Mouse (Mus musculus) heart, embryonic 13.5 days (tissue): ENCODE data around the gene Sbk1. TPM values are rescaled to one million over a fixed set of nuclear protein-coding genes. Genes with fewer than 3 reads are reported as not detected.

Experiments
- ATAC-seq: fragments of 200-750 bp; cut with Nextera tagmentation; 2 replicates; pipeline ENCODE4 v1.8.0; 2017; ENCODE audit warnings: moderate TSS enrichment; ENCODE audit not compliant: insufficient number of reproducible peaks, low FRiP score, low TSS enrichment; ENCODE audit errors: extremely low read depth
- H3K27ac ChIP-seq: fragments of 300-500 bp; sonication (generic); replicated peaks from 2 replicates; pipeline ENCODE4 v1.5.1; 2015; ENCODE audit warnings: moderate library complexity, mild to moderate bottlenecking, inconsistent platforms
- H3K27me3 ChIP-seq: fragments of 300-500 bp; sonication (generic); replicated peaks from 2 replicates; pipeline ENCODE4 v1.6.1; 2015; ENCODE audit warnings: mild to moderate bottlenecking, inconsistent platforms
- H3K36me3 ChIP-seq: fragments of 300-500 bp; sonication (generic); 2 replicates; pipeline ENCODE4 v1.6.1; 2015; ENCODE audit warnings: mild to moderate bottlenecking, inconsistent platforms
- H3K4me1 ChIP-seq: fragments of 300-500 bp; sonication (generic); 2 replicates; pipeline ENCODE4 v1.6.1; 2015; ENCODE audit warnings: inconsistent platforms
- H3K4me2 ChIP-seq: fragments of 300-500 bp; sonication (generic); 2 replicates; pipeline ENCODE4 v1.6.1; 2015; ENCODE audit warnings: inconsistent platforms, mild to moderate bottlenecking, moderate library complexity
- H3K4me3 ChIP-seq: fragments of 300-500 bp; sonication (generic); 2 replicates; pipeline ENCODE4 v1.5.1; 2015; ENCODE audit warnings: moderate library complexity, mild to moderate bottlenecking, inconsistent platforms
- H3K9ac ChIP-seq: fragments of 300-500 bp; sonication (generic); 2 replicates; pipeline ENCODE4 v1.6.1; 2015; ENCODE audit warnings: inconsistent platforms, mild to moderate bottlenecking, moderate library complexity
- H3K9me3 ChIP-seq: fragments of 300-500 bp; sonication (generic); 2 replicates; pipeline ENCODE4 v1.6.1; 2016; ENCODE audit warnings: inconsistent platforms
- WGBS: fragments of 180-500 bp; shearing (Covaris S2); methylation state at CpG from one replicate; pipeline ENCODE4 v1.1.7; 2015; ENCODE audit warnings: mixed read lengths; 5-methylcytosine and 5-hydroxymethylcytosine counted together
- polyA plus RNA-seq: library from polyadenylated mRNA; unstranded; fragments of >200 nt; fragmentation: Nextera tagmentation; extraction: Ambion mirVana; gene quantifications from 2 replicates; pipeline ENCODE4 v1.2.1, GENCODE M21; 2015

The Sbk1 gene
- polyA plus RNA-seq, 1 experiment from 2014 or later = 12.7 TPM

DNA sequence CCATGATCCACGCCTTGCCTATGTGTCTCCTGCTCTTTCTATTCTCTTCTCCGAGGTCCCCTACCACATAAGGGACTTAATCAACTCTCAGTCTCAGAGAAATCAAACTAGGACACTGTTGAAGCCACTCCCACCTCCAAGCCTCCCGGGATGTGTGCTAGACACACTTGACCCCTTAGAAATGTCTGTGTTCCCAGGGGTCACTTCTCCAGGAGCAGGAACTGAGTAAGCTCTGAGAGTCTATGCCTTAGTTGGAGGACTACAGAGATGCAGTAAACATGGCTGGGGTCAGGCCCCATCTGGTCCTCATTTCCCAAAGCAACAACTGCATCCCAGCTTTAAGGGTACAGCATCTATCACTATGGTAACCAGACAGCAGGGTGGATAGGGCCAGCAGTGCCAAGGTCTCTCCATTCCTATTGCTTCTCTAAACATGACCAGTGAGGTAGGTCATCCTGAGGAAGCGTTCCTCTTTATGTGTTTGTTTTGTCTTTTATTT is 6.0 kb upstream of the Sbk1 start:
- no peaks in the 10 kb centered on the region for H3K36me3 ChIP-seq
- 0 out of 2 replicates have a peak overlapping the region, but pooled peaks have one; percentile 0 for H3K4me2 ChIP-seq
- H3K4me3 ChIP-seq = no peak overlapping the region
- peaks cover 26% of the 10 kb centered on the region for H3K4me1 ChIP-seq
- H3K9me3 ChIP-seq = no peaks in the 10 kb centered on the region
- H3K27me3 ChIP-seq = peaks cover 19% of the 10 kb centered on the region; the same call in 1 of the 2 replicates
- 60% methylated on average over 4 of the region's 4 CpGs for WGBS
- H3K27ac ChIP-seq = no peak overlapping the region
- H3K9ac ChIP-seq = no peak overlapping the region
- ATAC-seq = no peak

DNA sequence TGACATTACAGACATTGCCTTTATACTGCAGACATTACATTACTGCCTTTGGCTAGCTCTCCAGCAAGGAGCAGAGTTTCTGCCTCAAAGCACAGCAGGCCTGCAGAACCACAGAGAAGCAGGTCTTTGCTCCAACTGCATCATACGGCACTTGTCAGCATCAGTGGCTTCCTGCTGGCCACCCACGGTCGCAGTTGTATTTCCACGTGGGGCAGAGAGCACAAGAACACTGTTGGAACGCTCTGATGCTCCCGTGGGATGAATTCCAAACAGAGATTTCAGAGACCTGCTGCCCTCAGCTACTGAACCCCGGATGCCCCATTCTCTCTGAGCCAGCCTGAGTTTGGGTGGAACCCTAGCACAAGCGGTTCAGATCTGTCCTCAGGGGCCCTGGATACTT is 4.8 kb upstream of the Sbk1 start:
- no peak overlapping the region for H3K27ac ChIP-seq
- no peak overlapping the region for H3K4me2 ChIP-seq
- H3K27me3 ChIP-seq = peaks cover 19% of the 10 kb centered on the region; the same call in 1 of the 2 replicates
- no peak overlapping the region for H3K9ac ChIP-seq
- no peak overlapping the region for H3K4me3 ChIP-seq
- WGBS = 56% methylated on average over 8 of the region's 8 CpGs
- H3K4me1 ChIP-seq = peaks cover 21% of the 10 kb centered on the region
- no peaks in the 10 kb centered on the region for H3K9me3 ChIP-seq
- ATAC-seq = no peak
- no peaks in the 10 kb centered on the region for H3K36me3 ChIP-seq

DNA sequence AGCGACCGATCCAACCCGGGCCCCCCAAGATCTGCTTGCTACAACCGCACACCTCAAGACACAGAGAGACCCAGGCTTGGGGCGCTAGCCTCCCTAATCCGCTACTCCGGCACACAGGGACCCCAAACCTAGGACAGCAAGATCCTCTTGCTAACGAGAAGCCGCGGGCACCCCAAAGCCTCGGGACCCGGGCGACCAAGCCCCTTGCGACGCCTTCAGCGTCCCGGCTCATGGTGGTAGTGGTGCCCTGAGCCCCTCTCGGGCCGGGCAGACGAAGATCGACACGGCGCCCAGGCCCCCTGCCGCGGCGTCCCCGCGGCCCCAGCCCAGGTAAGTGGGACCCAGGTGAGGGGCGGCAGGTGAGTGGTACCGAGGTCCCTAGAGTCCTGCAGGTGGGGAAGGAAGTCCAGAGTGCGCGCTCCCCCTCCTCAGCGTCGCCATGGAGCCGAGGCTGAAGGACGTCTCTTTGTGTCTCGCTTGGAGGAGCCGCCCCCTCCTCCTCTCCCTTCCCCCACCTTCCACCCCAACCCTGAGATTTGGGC is 422 bp downstream of the Sbk1 start:
- under 1% methylated on average over 36 of the region's 38 CpGs for WGBS
- peak overlapping the region; percentile 87 for H3K27ac ChIP-seq
- H3K36me3 ChIP-seq = peaks cover 17% of the 10 kb centered on the region
- H3K4me3 ChIP-seq = peak overlapping the region; percentile 90
- peak overlapping the region; percentile 96 for H3K9ac ChIP-seq
- H3K9me3 ChIP-seq = no peaks in the 10 kb centered on the region
- no peak for ATAC-seq
- peaks cover 19% of the 10 kb centered on the region; the same call in 1 of the 2 replicates for H3K27me3 ChIP-seq
- H3K4me1 ChIP-seq = peaks cover 33% of the 10 kb centered on the region
- H3K4me2 ChIP-seq = peak overlapping the region; percentile 98

DNA sequence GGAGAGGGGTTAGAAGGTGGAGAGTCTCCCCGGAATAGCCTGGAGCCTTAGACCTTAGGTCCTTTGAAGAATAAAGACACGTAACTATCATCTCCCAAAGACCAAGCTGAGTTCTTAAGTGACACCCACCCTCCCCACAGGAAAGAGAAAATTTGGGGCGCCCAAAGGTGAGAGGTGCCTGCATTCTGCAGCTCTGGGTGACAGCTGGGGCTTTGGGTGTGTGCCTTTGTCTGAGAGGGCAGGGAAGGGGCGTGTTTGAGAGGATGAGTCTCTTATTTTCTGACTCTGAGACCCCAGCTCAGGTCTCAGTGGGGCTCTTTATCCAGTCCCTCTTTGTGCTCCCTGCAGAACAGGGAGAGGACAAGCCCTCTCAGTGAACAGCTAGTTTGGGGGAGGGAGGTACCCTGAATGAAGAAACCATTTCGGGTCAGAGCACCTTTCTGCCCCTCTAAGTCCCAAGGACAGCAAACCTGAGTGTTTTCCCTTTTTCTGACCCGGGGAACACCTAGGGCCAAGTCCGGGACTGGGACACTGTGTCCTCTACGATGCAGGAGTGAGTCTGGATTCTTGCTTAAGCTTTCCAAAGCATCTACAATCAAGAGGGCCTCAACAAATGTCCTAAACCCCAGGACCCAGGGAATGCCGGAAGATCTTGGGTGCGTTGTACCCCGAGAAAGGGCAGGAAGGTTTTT is 1.1 kb downstream of the Sbk1 start:
- peak overlapping the region; percentile 98 for H3K4me2 ChIP-seq
- peaks cover 16% of the 10 kb centered on the region; the same call in 1 of the 2 replicates for H3K27me3 ChIP-seq
- H3K36me3 ChIP-seq = peaks cover 17% of the 10 kb centered on the region
- peaks cover 33% of the 10 kb centered on the region for H3K4me1 ChIP-seq
- H3K4me3 ChIP-seq = peak overlapping the region; percentile 90
- 22% methylated on average over 11 of the region's 11 CpGs for WGBS
- H3K9ac ChIP-seq = peak overlapping the region; percentile 96
- no peaks in the 10 kb centered on the region for H3K9me3 ChIP-seq
- no peak overlapping the region; the same call in 1 of the 2 replicates for H3K27ac ChIP-seq
- ATAC-seq = no peak

DNA sequence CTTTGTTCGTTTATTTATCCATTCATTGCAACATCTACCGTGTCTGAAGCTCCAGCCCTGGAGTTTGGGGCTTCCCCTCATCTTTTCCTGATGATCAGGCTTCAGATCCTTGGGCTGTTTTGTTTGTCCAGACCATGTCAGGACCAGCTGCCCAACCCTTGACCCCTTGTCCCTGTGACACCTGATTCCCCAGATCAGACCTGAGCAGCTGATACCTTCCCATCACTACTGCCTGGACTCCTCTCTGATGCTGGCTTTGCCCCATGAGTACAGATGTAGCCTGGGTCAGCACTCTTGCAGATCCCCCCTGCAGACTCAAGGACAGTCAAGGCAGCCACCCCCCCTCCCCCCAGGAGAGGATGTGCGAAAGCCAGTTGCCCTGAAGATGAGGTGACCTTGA is 1.7 kb downstream of the Sbk1 start:
- Histone ChIP-seq H3K36me3 (peaks cover 17% of the 10 kb centered on the region), H3K9ac (peak overlapping the region; percentile 96), H3K9me3 (no peaks in the 10 kb centered on the region), H3K27me3 (peaks cover 11% of the 10 kb centered on the region; the same call in 1 of the 2 replicates), H3K4me2 (peak overlapping the region; percentile 98), H3K4me1 (peaks cover 33% of the 10 kb centered on the region), H3K4me3 (peak overlapping the region; percentile 90), H3K27ac (no peak overlapping the region)
- WGBS = 31% methylated on average over 3 of the region's 3 CpGs
- no peak for ATAC-seq

DNA sequence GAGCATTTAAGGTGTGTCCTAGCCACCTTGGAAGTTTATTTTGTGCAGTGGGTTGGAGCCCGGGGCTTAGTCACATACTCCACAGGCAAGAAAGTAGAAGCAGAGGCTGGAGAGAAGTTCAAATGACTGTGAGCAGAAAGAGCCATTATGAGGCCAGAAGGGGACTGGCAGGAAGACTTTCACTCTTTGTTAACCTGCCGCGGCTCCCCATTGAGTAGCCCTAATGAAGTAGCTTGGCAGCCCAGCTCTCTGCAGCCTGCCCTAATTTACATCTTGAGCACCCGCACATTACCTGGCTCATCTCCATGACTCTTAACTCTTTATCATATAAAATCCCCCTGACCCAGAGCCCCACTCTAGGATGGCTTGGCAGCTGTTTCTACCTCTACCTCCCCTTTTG is 2.2 kb downstream of the Sbk1 start:
- peak overlapping the region; percentile 98 for H3K4me2 ChIP-seq
- H3K9ac ChIP-seq = peak overlapping the region; percentile 96
- H3K4me3 ChIP-seq = peak overlapping the region; percentile 90
- no peak for ATAC-seq
- 39% methylated on average over 4 of the region's 4 CpGs for WGBS
- no peak overlapping the region for H3K27ac ChIP-seq
- H3K9me3 ChIP-seq = no peaks in the 10 kb centered on the region
- H3K36me3 ChIP-seq = peaks cover 17% of the 10 kb centered on the region
- peaks cover 7% of the 10 kb centered on the region; the same call in 1 of the 2 replicates for H3K27me3 ChIP-seq
- H3K4me1 ChIP-seq = peaks cover 37% of the 10 kb centered on the region

DNA sequence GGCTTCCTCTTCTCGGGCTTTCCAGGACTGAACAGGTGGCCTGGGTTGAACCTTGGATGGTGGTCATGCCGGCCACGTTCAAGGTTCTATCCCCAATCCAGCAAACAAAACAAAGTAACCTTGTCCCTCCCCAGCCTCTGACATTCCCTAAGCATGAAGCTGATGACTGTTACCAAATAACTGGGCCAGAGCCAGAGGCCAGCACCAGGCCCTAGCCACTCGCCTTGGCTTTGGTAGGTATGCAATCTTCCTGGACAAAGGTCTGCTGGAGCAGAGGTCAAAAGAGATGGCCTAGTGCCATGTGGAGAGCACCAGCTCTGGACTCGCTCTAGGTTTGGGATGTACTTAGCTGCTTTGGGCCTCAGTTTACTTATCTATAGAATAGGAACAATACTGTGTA is 3.3 kb downstream of the Sbk1 start:
- Histone ChIP-seq H3K4me2 (no peak overlapping the region), H3K4me3 (no peak overlapping the region), H3K9ac (no peak overlapping the region), H3K36me3 (peaks cover 17% of the 10 kb centered on the region), H3K9me3 (no peaks in the 10 kb centered on the region), H3K4me1 (peaks cover 47% of the 10 kb centered on the region), H3K27me3 (no peaks in the 10 kb centered on the region), H3K27ac (no peak overlapping the region)
- ATAC-seq = no peak
- WGBS = 77% methylated on average over 5 of the region's 5 CpGs

DNA sequence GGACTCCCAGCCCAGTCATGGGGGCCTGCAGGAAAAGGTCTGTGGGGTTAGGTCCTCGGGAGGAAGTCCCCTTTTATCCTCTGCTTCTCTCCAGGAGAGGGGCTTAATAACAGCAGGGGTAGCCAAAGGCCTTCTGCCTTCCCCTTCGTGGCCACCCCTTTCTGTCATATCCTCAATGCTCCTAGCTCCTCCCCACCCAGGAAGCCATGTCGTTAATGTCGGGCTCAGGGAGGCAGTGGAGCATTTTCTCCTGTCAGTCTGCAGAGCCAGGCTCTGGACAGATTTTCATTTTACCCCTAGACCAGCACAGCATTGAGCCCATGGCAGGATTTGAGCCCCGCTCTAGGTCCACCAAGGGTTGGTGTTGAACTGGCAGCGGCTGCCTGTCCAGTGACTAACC is 3.9 kb downstream of the Sbk1 start:
- Histone ChIP-seq H3K4me2 (no peak overlapping the region), H3K4me3 (no peak overlapping the region), H3K9me3 (no peaks in the 10 kb centered on the region), H3K27ac (no peak overlapping the region), H3K4me1 (peaks cover 45% of the 10 kb centered on the region), H3K27me3 (no peaks in the 10 kb centered on the region), H3K9ac (no peak overlapping the region), H3K36me3 (peaks cover 19% of the 10 kb centered on the region)
- 53% methylated on average over 6 of the region's 6 CpGs for WGBS
- ATAC-seq = no peak

DNA sequence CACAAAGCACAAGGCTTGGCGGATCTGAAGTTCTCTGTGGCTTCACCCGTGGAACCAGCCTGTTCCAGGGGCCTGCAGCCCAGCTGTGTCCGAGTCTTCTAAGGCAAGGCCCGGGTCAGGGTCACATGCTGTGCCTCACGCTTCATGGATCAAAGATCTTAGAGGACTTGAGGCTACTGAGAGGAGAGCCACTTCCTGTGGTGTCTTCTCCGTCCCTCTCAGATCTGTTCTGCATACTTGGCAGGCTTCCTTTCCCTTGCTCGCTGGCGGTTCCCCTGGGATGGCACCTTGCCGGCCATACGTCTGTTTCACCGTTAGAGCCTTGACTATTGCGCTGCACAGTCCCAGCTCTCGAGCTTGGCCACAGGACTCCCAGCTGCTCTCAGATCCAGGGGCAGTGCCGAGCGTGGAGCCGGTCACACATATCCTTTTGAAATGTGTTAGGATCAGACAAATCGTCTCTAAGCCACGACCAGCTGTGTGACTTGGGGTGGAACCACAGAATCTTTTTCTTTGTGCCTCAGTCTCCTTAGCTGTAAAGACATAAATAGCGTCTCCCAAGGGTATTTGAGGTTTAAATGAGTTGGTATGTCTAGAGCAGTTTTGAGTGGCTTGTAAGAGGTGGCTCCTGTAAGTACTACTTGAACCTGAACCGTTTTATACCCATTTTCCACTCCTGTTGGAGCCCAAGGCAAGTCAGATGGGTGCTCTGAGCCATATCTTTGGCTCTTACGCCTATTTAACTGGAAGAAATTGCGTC is 5.3 kb downstream of the Sbk1 start:
- no peaks in the 10 kb centered on the region for H3K27me3 ChIP-seq

DNA sequence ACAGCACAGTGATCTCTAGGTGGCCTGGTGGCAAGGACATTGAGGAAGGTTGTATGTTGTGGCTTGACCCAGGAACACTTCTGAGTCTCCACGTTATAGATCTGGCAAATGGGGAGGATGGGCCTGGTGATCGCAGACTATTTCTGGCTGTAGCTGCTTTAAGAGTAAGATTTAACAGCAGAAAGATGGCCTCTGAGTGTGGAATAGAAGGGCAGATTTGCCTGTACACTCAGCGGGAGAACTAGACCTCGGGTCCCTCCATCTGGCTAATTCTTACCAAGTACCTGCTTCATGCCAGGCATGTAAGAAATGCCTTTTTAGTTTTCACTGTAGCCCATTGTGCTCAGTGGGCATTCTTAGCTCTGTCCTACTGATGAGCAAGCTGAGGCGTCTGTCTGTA is 6.4 kb downstream of the Sbk1 start:
- H3K36me3 ChIP-seq = peaks cover 32% of the 10 kb centered on the region
- ATAC-seq = no peak
- H3K4me2 ChIP-seq = no peak overlapping the region
- 75% methylated on average over 5 of the region's 5 CpGs for WGBS
- H3K4me3 ChIP-seq = no peak overlapping the region
- H3K27me3 ChIP-seq = no peaks in the 10 kb centered on the region
- no peaks in the 10 kb centered on the region for H3K9me3 ChIP-seq
- H3K9ac ChIP-seq = no peak overlapping the region
- H3K4me1 ChIP-seq = peaks cover 31% of the 10 kb centered on the region
- H3K27ac ChIP-seq = no peak overlapping the region

More for the DNA sequence above, 5.3 kb downstream of the Sbk1 start:
- ATAC-seq = no peak
- Histone ChIP-seq H3K4me3 (no peak overlapping the region), H3K4me2 (no peak overlapping the region), H3K9ac (no peak overlapping the region), H3K4me1 (peaks cover 40% of the 10 kb centered on the region), H3K9me3 (no peaks in the 10 kb centered on the region), H3K27ac (no peak overlapping the region), H3K36me3 (peaks cover 28% of the 10 kb centered on the region)
- 70% methylated on average over 22 of the region's 22 CpGs for WGBS

DNA sequence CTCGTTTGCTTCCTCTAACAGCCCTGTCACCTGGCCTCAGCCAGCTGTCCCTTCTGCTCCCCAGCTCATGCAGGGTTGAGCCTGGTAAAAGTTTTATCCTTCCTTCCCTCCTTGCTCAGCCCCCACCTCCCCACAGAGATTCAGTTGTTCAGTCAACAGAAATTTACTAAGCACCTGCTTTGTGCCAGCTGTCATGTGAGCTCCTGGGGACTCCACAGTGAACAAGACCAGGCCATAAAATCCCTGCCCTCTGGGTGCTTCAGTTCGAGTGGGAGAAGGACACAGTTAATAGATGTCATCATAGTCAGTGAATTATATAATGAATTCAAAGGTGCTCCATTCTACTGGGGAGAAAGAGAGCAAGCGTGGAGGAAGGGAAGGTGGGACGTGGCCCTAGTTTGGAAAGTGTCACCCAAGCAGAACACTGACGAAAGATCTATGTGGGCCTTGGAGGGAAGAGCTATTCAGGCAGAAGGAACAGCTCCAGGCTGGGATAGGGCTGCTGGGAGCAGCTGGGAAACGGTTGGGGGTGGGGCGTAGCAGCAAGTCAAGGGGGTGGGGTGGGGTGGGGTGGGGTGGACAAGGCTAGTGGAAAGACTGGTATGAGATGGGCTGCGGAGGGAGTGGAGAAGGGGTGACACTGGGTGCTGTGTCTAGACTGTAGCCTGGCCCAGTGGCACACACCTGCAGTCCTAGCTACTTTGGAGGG is 7.5 kb downstream of the Sbk1 start:
- H3K9me3 ChIP-seq = no peaks in the 10 kb centered on the region
- WGBS = 79% methylated on average over 8 of the region's 8 CpGs
- peaks cover 32% of the 10 kb centered on the region for H3K36me3 ChIP-seq
- 0 out of 2 replicates have a peak overlapping the region, but pooled peaks have one; percentile 33 for H3K27ac ChIP-seq
- no peaks in the 10 kb centered on the region for H3K27me3 ChIP-seq
- H3K4me1 ChIP-seq = peaks cover 30% of the 10 kb centered on the region
- no peak overlapping the region for H3K4me2 ChIP-seq
- H3K4me3 ChIP-seq = no peak overlapping the region
- no peak for ATAC-seq
- no peak overlapping the region for H3K9ac ChIP-seq
